Comparison of ENCODE assay signal across 15 mouse cellular contexts in the genomic region with DNA sequence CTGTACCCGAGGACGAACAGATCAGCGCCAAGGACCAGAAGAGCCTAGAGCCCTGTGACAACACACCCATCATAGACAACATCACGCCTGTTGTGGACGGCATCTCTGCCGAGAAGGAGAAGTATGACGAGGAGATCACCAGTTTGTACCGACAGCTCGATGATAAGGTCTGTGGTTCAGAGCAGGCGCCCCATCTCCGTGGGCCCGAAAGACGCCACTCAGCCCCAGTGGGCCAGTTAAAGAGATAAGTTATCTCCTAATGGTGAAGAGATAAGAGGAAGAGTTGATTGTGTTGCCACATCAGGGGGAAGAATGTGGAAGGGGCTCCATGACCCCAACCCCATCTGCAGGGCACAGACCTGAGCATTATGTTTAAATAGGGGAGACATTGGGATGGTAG.
DNase-seq lines count a peak whose midpoint lies in the region; ATAC-seq lines count a peak whose summit lies in the region.
"Had no signal": no experiment of that assay in that cellular context is flagged by ENCODE, and none has a peak within 500 bp of the region (broad histone marks: within the 10 kb centered on the region; RNA-seq: fewer than 3 reads in every experiment).

No protein-coding gene starts in this region.

- no peak for DNase-seq in heart, adult 8-10 months (ENCODE audit: low spot score)
- no peak for DNase-seq in neural tube, embryonic 11.5 days (ENCODE audit: low spot score)
- DNase-seq in neural tube, embryonic 10.5 days (ENCODE audit: extremely low spot score, low spot score), result no peak
- no peak for DNase-seq in midbrain, embryonic 14.5 days
- DNase-seq in right cerebral cortex, adult 2 months (ENCODE audit: low spot score in 2 of 2), result no peak
- no peak for DNase-seq in spleen, postnatal 36 days (ENCODE audit: low spot score in 2 of 2)
- DNase-seq: adrenal gland, postnatal 10 days; cerebellum, postnatal 10 days; gastrocnemius, postnatal 10 days; lung, adult 2 months had no signal

- H3K36me3 ChIP-seq in heart, embryonic 13.5 days, result no peaks in the 10 kb centered on the region
- H3K36me3 ChIP-seq in neural tube, embryonic 11.5 days (ENCODE audit: control insufficient read depth, insufficient read depth, low read length), result no peaks in the 10 kb centered on the region; the same call in 1 of the 2 replicates
- peaks cover 28% of the 10 kb centered on the region for H3K36me3 ChIP-seq in midbrain, embryonic 14.5 days (ENCODE audit: control insufficient read depth, insufficient read depth, low read length)
- H3K36me3 ChIP-seq: intestine, embryonic 15.5 days; limb, embryonic 15.5 days had no signal

- no peaks in the 10 kb centered on the region for H3K9me3 ChIP-seq in heart, embryonic 13.5 days
- no peaks in the 10 kb centered on the region for H3K9me3 ChIP-seq in neural tube, embryonic 11.5 days (ENCODE audit: control insufficient read depth, low read length)
- H3K9me3 ChIP-seq in midbrain, embryonic 14.5 days (ENCODE audit: control insufficient read depth, low read length), result no peaks in the 10 kb centered on the region
- H3K9me3 ChIP-seq: G1E; intestine, embryonic 15.5 days; limb, embryonic 15.5 days had no signal

- 23% methylated on average over 13 of the region's 13 CpGs for WGBS in heart, embryonic 13.5 days
- 85% methylated on average over 13 of the region's 13 CpGs for WGBS in neural tube, embryonic 11.5 days
- 81% methylated on average over 13 of the region's 13 CpGs for WGBS in midbrain, embryonic 14.5 days

- peaks cover 4% of the 10 kb centered on the region; the same call in 1 of the 2 replicates for H3K27me3 ChIP-seq in heart, embryonic 13.5 days (replicated peaks)
- no peaks in the 10 kb centered on the region for H3K27me3 ChIP-seq in neural tube, embryonic 11.5 days (ENCODE audit: control insufficient read depth, insufficient read depth, low read length)
- no peaks in the 10 kb centered on the region for H3K27me3 ChIP-seq in midbrain, embryonic 14.5 days (ENCODE audit: control insufficient read depth, insufficient read depth, low read length)
- H3K27me3 ChIP-seq: limb, embryonic 15.5 days had no signal

- H3K4me3 ChIP-seq in heart, embryonic 13.5 days, result no peak overlapping the region
- no peak overlapping the region for H3K4me3 ChIP-seq in neural tube, embryonic 11.5 days (ENCODE audit: low read depth, low read length)
- no peak overlapping the region for H3K4me3 ChIP-seq in midbrain, embryonic 14.5 days (replicated peaks; ENCODE audit: low read depth, low read length)
- H3K4me3 ChIP-seq: intestine, embryonic 15.5 days; layer of hippocampus, adult 2 months; limb, embryonic 15.5 days had no signal

- H3K9ac ChIP-seq in heart, embryonic 13.5 days, result no peak overlapping the region
- H3K9ac ChIP-seq in neural tube, embryonic 11.5 days (ENCODE audit: low read length), result no peak overlapping the region
- H3K9ac ChIP-seq in midbrain, embryonic 14.5 days (replicated peaks; ENCODE audit: low read length), result no peak overlapping the region
- H3K9ac ChIP-seq: intestine, embryonic 15.5 days; limb, embryonic 15.5 days had no signal

- peak overlapping the region; percentile 31 for H3K4me2 ChIP-seq in heart, embryonic 13.5 days
- no peak overlapping the region for H3K4me2 ChIP-seq in neural tube, embryonic 11.5 days (ENCODE audit: low read depth)
- peak overlapping the region; percentile 18; the same call in 1 of the 2 replicates for H3K4me2 ChIP-seq in midbrain, embryonic 14.5 days (ENCODE audit: low read length)
- H3K4me2 ChIP-seq: intestine, embryonic 15.5 days; limb, embryonic 15.5 days had no signal

- no peak overlapping the region for H3K27ac ChIP-seq in heart, embryonic 13.5 days (replicated peaks)
- H3K27ac ChIP-seq in neural tube, embryonic 11.5 days (ENCODE audit: low read depth, low read length), result peak overlapping the region; percentile 11; the same call in 1 of the 2 replicates
- peak overlapping the region; percentile 90 for H3K27ac ChIP-seq in midbrain, embryonic 14.5 days (replicated peaks; ENCODE audit: low read depth, low read length)
- H3K27ac ChIP-seq: intestine, embryonic 15.5 days; limb, embryonic 15.5 days had no signal

- peaks cover 26% of the 10 kb centered on the region for H3K4me1 ChIP-seq in heart, embryonic 13.5 days
- peaks cover 39% of the 10 kb centered on the region for H3K4me1 ChIP-seq in neural tube, embryonic 11.5 days (ENCODE audit: control insufficient read depth, insufficient read depth, low read length)
- peaks cover 50% of the 10 kb centered on the region for H3K4me1 ChIP-seq in midbrain, embryonic 14.5 days (ENCODE audit: control insufficient read depth, insufficient read depth, low read length)

- ATAC-seq in heart, embryonic 13.5 days (ENCODE audit: extremely low read depth, insufficient number of reproducible peaks, low FRiP score, low TSS enrichment), result no peak
- ATAC-seq in neural tube, embryonic 11.5 days (ENCODE audit: insufficient read depth, low FRiP score, low TSS enrichment), result no peak
- no peak for ATAC-seq in midbrain, embryonic 14.5 days (ENCODE audit: low FRiP score, low TSS enrichment)
- ATAC-seq: intestine, embryonic 15.5 days had no signal
